Mouse (Mus musculus) heart, adult 2 months (tissue): ENCODE measurements around the gene Cyp2a5.
"Not testable (repeated sequence)": the region's sequence is repeated elsewhere in the genome, so short reads cannot be mapped to it uniquely, and the experiment has no call there.

Source experiments
- EP300 ChIP-seq: fragments of 200-500 bp; IDR thresholded peaks from 2 replicates; pipeline ENCODE4 v1.6.1; 2011; ENCODE audit warnings: low read depth, low read length, control low read depth; ENCODE audit not compliant: insufficient read depth
- POLR2A ChIP-seq: fragments of 200-500 bp; IDR thresholded peaks from 2 replicates; pipeline ENCODE4 v1.6.1; 2011; ENCODE audit warnings: mild to moderate bottlenecking, low read depth, low read length, control low read depth; ENCODE audit not compliant: insufficient read depth

GRCm38 (mm10) chr7:26831556-26832292 lies 3.4 kb upstream of the Cyp2a5 start:
- not testable (repeated sequence) for TF ChIP-seq POLR2A, EP300
